Mouse (Mus musculus): ENCODE measurements around the gene Wls.

Gene Wls

GRCm38 (mm10) chr3:159917328-159918090, 78.0 kb downstream of the Wls start:
- DNase-seq (ENCODE audit: low read depth, low spot score): peak; percentile 29

All from telencephalon, adult 2 months (tissue).